Mouse (Mus musculus): ENCODE results near the gene Rps21. TPM values are rescaled to one million over a fixed set of nuclear protein-coding genes. Genes with fewer than 3 reads are reported as not detected.
A peak's percentile ranks its signal among the peaks of the same experiment; 100 is the strongest.

Gene Rps21
- polyA plus RNA-seq, 1 experiment from 2014 or later: 390 TPM

DNA sequence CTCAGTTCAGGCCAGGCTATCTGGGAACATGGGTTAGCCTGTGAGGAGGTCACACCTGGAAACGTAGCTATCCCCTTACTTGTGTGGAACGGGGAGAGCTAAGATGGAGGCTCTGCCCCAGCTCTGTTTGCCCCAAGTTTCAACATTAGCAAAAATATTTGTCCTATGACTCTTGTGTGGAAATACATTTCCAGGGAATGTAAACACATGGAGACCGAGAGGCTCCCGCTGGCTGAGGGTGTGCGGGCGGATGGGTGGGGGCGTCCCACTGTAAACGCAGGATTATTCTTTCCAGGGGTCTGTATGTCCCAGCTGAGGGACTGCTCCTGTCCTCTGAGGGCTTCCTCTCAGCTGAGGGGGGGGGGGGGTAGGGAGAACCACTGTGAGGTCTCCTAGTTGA, 22.8 kb upstream of the Rps21 start:
- Histone ChIP-seq H3K9ac (ENCODE audit: low read depth, low read length) (no peak overlapping the region), H3K4me1 (ENCODE audit: control insufficient read depth, insufficient read depth, low read length) (peaks cover 29% of the 10 kb centered on the region), H3K4me2 (no peak overlapping the region; the same call in 1 of the 2 replicates), H3K27ac (ENCODE audit: low read depth, low read length) (peak overlapping the region; percentile 82), H3K36me3 (ENCODE audit: control insufficient read depth, insufficient read depth, low read length) (no peaks in the 10 kb centered on the region), H3K9me3 (replicated peaks; ENCODE audit: control insufficient read depth, low read length) (no peaks in the 10 kb centered on the region), H3K27me3 (ENCODE audit: control insufficient read depth, insufficient read depth, low read length) (no peaks in the 10 kb centered on the region), H3K4me3 (ENCODE audit: low read depth, low read length) (no peak overlapping the region)
- WGBS (ENCODE audit: insufficient replicate concordance): 82% methylated on average over 8 of the region's 8 CpGs
- ATAC-seq (replicated peaks; ENCODE audit: insufficient number of reproducible peaks, low FRiP score, low TSS enrichment): no peak

DNA sequence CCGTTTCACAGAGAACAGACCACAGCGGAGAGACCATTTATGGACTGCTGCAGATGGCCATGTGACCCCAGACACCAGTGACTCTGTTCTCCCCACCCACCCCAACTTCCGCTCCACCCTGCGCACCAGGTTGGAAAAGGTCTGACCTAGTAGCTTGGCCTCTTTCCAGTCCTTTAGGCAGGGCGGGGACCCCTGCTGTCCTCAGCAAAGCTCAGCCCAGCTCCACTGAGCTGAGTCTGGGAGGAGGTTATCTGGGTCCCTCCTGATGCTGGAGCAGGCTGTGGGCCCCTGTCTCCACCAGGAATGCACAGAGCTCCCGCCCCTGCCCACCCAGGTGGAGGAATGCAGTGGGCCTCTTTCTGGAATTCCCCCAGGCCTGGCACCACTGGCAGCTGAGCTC, 22.2 kb upstream of the Rps21 start:
- Histone ChIP-seq H3K27ac (ENCODE audit: low read depth, low read length) (peak overlapping the region; percentile 82), H3K36me3 (ENCODE audit: control insufficient read depth, insufficient read depth, low read length) (no peaks in the 10 kb centered on the region), H3K9ac (ENCODE audit: low read depth, low read length) (peak overlapping the region; percentile 36; the same call in 1 of the 2 replicates), H3K4me3 (ENCODE audit: low read depth, low read length) (no peak overlapping the region), H3K4me2 (no peak overlapping the region; the same call in 1 of the 2 replicates), H3K9me3 (replicated peaks; ENCODE audit: control insufficient read depth, low read length) (no peaks in the 10 kb centered on the region), H3K27me3 (ENCODE audit: control insufficient read depth, insufficient read depth, low read length) (no peaks in the 10 kb centered on the region), H3K4me1 (ENCODE audit: control insufficient read depth, insufficient read depth, low read length) (peaks cover 29% of the 10 kb centered on the region)
- 0 out of 2 replicates have a peak, but pooled peaks have one; percentile 43 for ATAC-seq (replicated peaks; ENCODE audit: insufficient number of reproducible peaks, low FRiP score, low TSS enrichment)
- WGBS (ENCODE audit: insufficient replicate concordance): 35% methylated on average over 6 of the region's 6 CpGs

DNA sequence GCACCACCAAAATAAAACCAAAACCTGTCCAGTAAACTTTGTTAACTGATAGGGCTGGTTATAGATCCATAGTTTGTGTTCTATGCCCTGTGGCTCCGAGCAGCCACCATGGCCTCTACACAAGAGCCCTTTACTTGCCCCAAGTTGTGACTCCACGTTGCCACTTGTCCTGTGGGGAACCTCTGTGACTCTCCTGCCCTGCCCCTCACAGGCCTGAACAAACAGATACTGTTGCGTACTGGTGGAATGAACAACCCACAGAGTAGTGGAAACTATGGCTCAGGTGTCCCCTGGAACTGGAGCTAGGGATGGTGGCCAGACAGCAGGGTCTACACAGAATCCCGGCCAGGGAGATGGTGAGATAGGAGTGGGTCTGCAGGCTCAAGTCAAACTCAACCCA, 21.4 kb upstream of the Rps21 start:
- no peak overlapping the region for H3K27ac ChIP-seq (ENCODE audit: low read depth, low read length)
- H3K4me3 ChIP-seq (ENCODE audit: low read depth, low read length): no peak overlapping the region
- no peak overlapping the region for H3K4me2 ChIP-seq
- H3K36me3 ChIP-seq (ENCODE audit: control insufficient read depth, insufficient read depth, low read length): no peaks in the 10 kb centered on the region
- WGBS (ENCODE audit: insufficient replicate concordance): 59% methylated on average over 4 of the region's 4 CpGs
- no peak overlapping the region for H3K9ac ChIP-seq (ENCODE audit: low read depth, low read length)
- H3K27me3 ChIP-seq (ENCODE audit: control insufficient read depth, insufficient read depth, low read length): no peaks in the 10 kb centered on the region
- H3K4me1 ChIP-seq (ENCODE audit: control insufficient read depth, insufficient read depth, low read length): peaks cover 26% of the 10 kb centered on the region
- no peak for ATAC-seq (replicated peaks; ENCODE audit: insufficient number of reproducible peaks, low FRiP score, low TSS enrichment)
- H3K9me3 ChIP-seq (replicated peaks; ENCODE audit: control insufficient read depth, low read length): no peaks in the 10 kb centered on the region

DNA sequence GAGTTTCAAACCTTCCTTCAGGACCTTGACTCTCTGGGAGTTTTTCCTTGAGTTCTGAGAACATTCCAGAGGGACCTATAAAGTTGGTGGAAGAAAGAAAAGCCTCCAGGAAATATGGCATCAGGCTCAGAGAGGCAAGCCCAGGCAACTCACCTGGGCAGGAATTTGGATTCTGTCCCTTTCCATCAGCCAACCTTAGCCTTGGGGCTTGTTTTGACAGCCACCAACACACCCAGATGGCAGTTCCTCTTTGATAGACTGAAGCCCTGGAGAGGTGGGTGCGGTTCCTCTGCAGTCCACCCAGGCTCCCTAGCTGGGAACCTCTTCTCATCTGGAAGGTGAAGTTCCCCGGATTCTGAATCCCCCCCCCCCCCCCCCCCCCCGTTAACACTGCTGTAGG, 20.7 kb upstream of the Rps21 start:
- Histone ChIP-seq H3K4me1 (ENCODE audit: control insufficient read depth, insufficient read depth, low read length) (peaks cover 26% of the 10 kb centered on the region), H3K36me3 (ENCODE audit: control insufficient read depth, insufficient read depth, low read length) (no peaks in the 10 kb centered on the region), H3K27ac (ENCODE audit: low read depth, low read length) (no peak overlapping the region), H3K4me3 (ENCODE audit: low read depth, low read length) (no peak overlapping the region), H3K9ac (ENCODE audit: low read depth, low read length) (no peak overlapping the region), H3K27me3 (ENCODE audit: control insufficient read depth, insufficient read depth, low read length) (no peaks in the 10 kb centered on the region), H3K4me2 (no peak overlapping the region), H3K9me3 (replicated peaks; ENCODE audit: control insufficient read depth, low read length) (no peaks in the 10 kb centered on the region)
- ATAC-seq (replicated peaks; ENCODE audit: insufficient number of reproducible peaks, low FRiP score, low TSS enrichment): no peak
- WGBS (ENCODE audit: insufficient replicate concordance): 55% methylated on average over 2 of the region's 3 CpGs

DNA sequence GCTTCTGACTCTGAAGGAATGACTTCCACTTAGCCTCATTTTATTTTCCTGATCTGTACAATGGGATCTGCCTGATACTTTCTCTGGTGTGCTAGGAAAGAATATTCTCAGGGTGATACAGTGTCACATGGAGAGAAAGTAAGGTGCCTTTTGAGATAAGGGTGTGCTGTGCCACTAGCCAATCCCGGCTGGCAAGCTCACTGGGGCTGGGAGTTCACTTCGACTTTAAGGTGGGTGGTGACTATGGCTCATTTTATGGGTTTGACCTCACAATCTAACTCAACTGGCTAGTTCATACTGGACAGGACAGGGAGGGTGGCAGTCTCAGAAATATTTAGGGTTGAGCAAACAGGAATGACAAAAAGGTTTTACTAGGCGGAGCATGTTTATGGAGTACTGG, 20.2 kb upstream of the Rps21 start:
- peaks cover 26% of the 10 kb centered on the region for H3K4me1 ChIP-seq (ENCODE audit: control insufficient read depth, insufficient read depth, low read length)
- H3K4me2 ChIP-seq: no peak overlapping the region
- WGBS (ENCODE audit: insufficient replicate concordance): 65% methylated on average over 3 of the region's 3 CpGs
- H3K9ac ChIP-seq (ENCODE audit: low read depth, low read length): no peak overlapping the region
- H3K27ac ChIP-seq (ENCODE audit: low read depth, low read length): no peak overlapping the region
- no peak for ATAC-seq (replicated peaks; ENCODE audit: insufficient number of reproducible peaks, low FRiP score, low TSS enrichment)
- H3K9me3 ChIP-seq (replicated peaks; ENCODE audit: control insufficient read depth, low read length): no peaks in the 10 kb centered on the region
- H3K36me3 ChIP-seq (ENCODE audit: control insufficient read depth, insufficient read depth, low read length): no peaks in the 10 kb centered on the region
- no peaks in the 10 kb centered on the region for H3K27me3 ChIP-seq (ENCODE audit: control insufficient read depth, insufficient read depth, low read length)
- no peak overlapping the region for H3K4me3 ChIP-seq (ENCODE audit: low read depth, low read length)

DNA sequence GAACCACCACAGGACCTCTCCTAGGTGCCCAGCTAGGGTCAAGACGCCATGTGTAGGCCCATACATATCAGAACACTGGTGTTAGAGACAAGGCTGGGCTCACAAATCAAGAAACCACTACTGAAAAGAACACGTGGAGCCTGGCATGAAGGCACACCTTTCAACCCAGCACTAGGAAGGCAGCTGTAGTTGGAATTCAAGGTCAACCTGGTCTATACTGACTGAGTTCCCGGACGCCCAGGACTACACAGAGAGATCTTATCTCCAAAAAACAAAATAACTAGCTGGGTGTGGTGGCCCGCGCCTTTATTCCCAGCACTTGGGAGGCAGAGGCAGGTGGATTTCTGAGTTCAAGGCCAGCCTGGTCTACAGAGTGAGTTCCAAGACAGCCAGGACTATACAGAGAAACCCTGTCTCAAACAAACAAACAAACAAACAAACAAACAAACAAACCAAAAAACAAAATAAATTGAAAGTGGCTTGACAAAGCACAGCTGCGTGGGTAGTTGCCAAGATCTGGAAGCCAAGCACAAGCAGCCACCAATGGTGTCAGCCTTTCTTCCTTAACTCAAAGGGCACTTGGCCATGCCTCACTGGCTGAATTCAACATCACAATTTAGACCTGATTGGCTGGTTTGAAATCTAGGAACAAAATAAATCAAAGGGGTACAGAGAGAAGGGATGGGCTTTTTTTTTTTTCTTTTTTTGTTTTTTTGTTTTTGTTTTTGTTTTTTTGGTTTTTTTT, 19.4 kb upstream of the Rps21 start:
- no peaks in the 10 kb centered on the region for H3K27me3 ChIP-seq (ENCODE audit: control insufficient read depth, insufficient read depth, low read length)
- H3K4me3 ChIP-seq (ENCODE audit: low read depth, low read length): no peak overlapping the region
- ATAC-seq (replicated peaks; ENCODE audit: insufficient number of reproducible peaks, low FRiP score, low TSS enrichment): no peak
- WGBS (ENCODE audit: insufficient replicate concordance): 82% methylated on average over 7 of the region's 7 CpGs
- no peak overlapping the region for H3K9ac ChIP-seq (ENCODE audit: low read depth, low read length)
- H3K4me2 ChIP-seq: no peak overlapping the region
- peaks cover 22% of the 10 kb centered on the region for H3K4me1 ChIP-seq (ENCODE audit: control insufficient read depth, insufficient read depth, low read length)
- no peak overlapping the region for H3K27ac ChIP-seq (ENCODE audit: low read depth, low read length)
- no peaks in the 10 kb centered on the region for H3K9me3 ChIP-seq (replicated peaks; ENCODE audit: control insufficient read depth, low read length)
- H3K36me3 ChIP-seq (ENCODE audit: control insufficient read depth, insufficient read depth, low read length): no peaks in the 10 kb centered on the region

DNA sequence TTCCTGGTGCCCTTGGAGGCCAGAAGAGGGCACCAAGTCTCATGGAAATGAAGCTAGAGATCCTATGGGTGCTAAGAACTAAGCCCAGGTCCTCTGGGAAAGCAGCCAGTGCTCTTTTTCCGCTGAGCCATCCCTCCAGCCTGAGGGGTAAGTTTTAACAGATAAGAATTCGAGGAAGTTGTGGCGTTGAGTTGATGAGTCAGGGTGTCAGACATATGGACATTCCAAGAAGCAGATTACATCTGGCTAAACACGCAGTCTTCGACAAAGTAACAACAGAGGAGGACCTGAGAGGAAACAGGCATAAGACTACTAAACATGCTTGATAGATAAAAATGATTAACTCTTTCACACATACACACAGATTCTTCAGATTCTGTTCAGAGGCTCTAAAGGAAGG, 18.6 kb upstream of the Rps21 start:
- Histone ChIP-seq H3K36me3 (ENCODE audit: control insufficient read depth, insufficient read depth, low read length) (no peaks in the 10 kb centered on the region), H3K9me3 (replicated peaks; ENCODE audit: control insufficient read depth, low read length) (no peaks in the 10 kb centered on the region), H3K27ac (ENCODE audit: low read depth, low read length) (no peak overlapping the region), H3K4me1 (ENCODE audit: control insufficient read depth, insufficient read depth, low read length) (peaks cover 15% of the 10 kb centered on the region), H3K27me3 (ENCODE audit: control insufficient read depth, insufficient read depth, low read length) (no peaks in the 10 kb centered on the region), H3K4me2 (no peak overlapping the region), H3K9ac (ENCODE audit: low read depth, low read length) (no peak overlapping the region), H3K4me3 (ENCODE audit: low read depth, low read length) (no peak overlapping the region)
- no peak for ATAC-seq (replicated peaks; ENCODE audit: insufficient number of reproducible peaks, low FRiP score, low TSS enrichment)
- WGBS (ENCODE audit: insufficient replicate concordance): 42% methylated on average over 5 of the region's 5 CpGs

DNA sequence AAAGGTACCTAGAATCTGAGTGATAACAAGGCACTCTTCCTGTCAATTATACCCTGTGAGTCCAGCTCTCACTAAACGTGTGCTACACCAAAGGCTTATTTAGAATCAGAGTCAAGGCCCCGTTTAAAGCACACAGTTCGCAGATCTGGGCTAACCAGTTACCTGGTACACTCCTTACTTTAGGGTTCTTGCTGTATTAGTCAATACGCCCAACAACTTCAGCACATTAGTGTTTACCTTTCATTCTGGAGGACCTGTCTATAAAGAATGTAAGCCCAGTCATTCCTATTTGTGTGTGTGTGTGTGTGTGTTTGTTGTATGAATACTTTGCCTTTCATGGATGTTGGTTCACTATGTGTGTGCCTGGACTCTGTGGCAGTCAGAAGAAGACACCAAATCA, 14.1 kb upstream of the Rps21 start:
- no peak overlapping the region for H3K4me2 ChIP-seq
- 84% methylated on average over 4 of the region's 4 CpGs for WGBS (ENCODE audit: insufficient replicate concordance)
- ATAC-seq (replicated peaks; ENCODE audit: insufficient number of reproducible peaks, low FRiP score, low TSS enrichment): no peak

DNA sequence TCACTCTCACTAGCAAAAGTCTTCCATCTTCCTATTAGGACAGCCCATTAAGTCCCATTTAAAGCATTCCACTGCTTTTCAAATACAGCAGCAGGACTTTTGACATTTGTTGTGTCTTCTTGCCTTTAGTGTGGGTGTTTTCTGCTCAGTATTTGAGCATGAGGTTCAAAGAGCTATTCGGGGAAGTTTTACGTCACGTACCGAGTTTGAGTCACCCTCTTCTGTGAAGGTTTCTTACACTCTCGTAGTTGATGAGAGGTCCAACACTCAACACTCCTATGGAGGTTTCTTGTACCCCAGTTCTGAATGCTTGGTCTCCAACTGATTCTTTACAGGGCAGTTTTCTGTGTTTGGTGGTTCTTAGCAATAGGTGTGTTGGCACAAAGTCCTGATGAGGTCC, 9.3 kb upstream of the Rps21 start:
- Histone ChIP-seq H3K4me2 (no peak overlapping the region), H3K4me1 (ENCODE audit: control insufficient read depth, insufficient read depth, low read length) (peaks cover 7% of the 10 kb centered on the region), H3K27ac (ENCODE audit: low read depth, low read length) (no peak overlapping the region), H3K9me3 (replicated peaks; ENCODE audit: control insufficient read depth, low read length) (no peaks in the 10 kb centered on the region), H3K4me3 (ENCODE audit: low read depth, low read length) (no peak overlapping the region), H3K9ac (ENCODE audit: low read depth, low read length) (no peak overlapping the region), H3K27me3 (ENCODE audit: control insufficient read depth, insufficient read depth, low read length) (no peaks in the 10 kb centered on the region), H3K36me3 (ENCODE audit: control insufficient read depth, insufficient read depth, low read length) (no peaks in the 10 kb centered on the region)
- no peak for ATAC-seq (replicated peaks; ENCODE audit: insufficient number of reproducible peaks, low FRiP score, low TSS enrichment)
- 92% methylated on average over 5 of the region's 5 CpGs for WGBS (ENCODE audit: insufficient replicate concordance)

More for the DNA sequence above, 14.1 kb upstream of the Rps21 start:
- Histone ChIP-seq H3K9me3 (replicated peaks; ENCODE audit: control insufficient read depth, low read length) (no peaks in the 10 kb centered on the region), H3K36me3 (ENCODE audit: control insufficient read depth, insufficient read depth, low read length) (no peaks in the 10 kb centered on the region), H3K4me1 (ENCODE audit: control insufficient read depth, insufficient read depth, low read length) (no peaks in the 10 kb centered on the region; the same call in 1 of the 2 replicates), H3K27ac (ENCODE audit: low read depth, low read length) (no peak overlapping the region), H3K27me3 (ENCODE audit: control insufficient read depth, insufficient read depth, low read length) (no peaks in the 10 kb centered on the region), H3K9ac (ENCODE audit: low read depth, low read length) (no peak overlapping the region), H3K4me3 (ENCODE audit: low read depth, low read length) (no peak overlapping the region)

Data from heart, embryonic 11.5 days (tissue).